Mouse (Mus musculus): ENCODE measurements around the gene 1700020N15Rik.
"Not testable (repeated sequence)": the region's sequence is repeated elsewhere in the genome, so short reads cannot be mapped to it uniquely, and the experiment has no call there.

Gene 1700020N15Rik

DNA sequence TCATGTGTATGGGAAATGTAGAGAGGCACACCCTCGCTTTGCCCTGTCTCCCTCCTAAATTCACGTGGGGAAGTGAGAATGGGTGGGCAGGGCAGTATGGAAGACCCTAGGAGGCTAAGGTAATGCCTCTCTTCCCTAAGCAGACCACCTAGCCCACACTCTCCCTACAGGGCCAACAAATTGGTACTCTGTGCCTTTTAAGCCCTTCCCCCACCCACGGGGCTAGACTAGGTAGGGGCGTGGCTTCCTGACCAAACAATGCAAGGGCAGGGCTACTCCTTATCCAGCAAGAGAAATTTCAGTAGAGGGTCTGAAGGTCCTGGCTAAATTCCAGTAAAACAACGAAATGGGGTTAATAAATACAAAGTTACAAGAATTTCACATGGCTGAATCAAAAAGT, at the start of gene 1700020N15Rik:
Gene 1700020N15Rik, plus strand, starts transcription at position 301 of the 400 bp plus-strand sequence.
- DNase-seq = not testable (repeated sequence)

DNA sequence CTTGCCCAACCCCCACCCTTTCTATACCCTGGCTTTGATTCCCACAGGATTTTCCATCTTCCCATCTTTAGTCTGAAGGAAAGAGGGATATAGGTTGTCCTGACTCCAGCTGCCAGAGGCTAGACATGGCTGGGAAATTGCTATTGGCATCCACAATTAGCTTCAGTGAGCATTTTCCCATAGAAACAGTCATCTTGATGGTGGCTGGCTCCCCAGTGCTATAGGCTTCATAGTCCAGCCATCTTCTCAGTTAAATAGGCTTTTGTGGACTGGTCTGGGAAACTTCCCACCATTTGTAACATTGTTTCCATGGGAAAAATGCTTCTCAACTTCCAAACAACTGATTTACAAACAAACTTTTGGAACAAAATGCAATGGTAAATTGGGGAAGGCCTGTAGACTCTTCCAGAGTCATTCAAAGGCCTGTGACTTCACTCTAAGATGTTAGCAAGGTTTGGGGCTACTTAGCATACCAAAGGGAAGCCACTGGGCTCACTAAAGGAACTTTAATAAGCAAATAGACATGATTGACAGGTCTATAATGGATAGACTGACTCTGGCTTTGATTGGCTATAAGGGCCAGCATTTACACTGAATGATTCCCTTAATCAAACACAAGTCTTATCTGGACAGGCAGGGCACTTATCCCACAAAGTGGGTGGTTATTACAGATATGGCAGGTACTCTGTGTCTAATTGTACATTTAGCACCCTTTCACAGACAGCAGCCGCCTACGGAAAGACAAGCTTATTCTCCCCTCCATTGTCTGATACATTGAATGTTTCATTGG, 31.9 kb downstream of the 1700020N15Rik start:
- DNase-seq = no peak

All from cerebellum, adult 8-10 months (tissue).